Mouse (Mus musculus) small intestine, adult 2 months (tissue): ENCODE data around the gene H2-M10.6.

Experiments used
- CTCF ChIP-seq: fragments of 200-500 bp; IDR thresholded peaks from 2 replicates; pipeline ENCODE4 v1.5.1; 2012; ENCODE audit warnings: low read depth, mild to moderate bottlenecking, control low read depth, inconsistent platforms, low read length, moderate library complexity, mixed read lengths; ENCODE audit not compliant: insufficient replicate concordance, insufficient read length; ENCODE audit errors: extremely low read depth
- POLR2A ChIP-seq: fragments of 200-500 bp; IDR thresholded peaks from 2 replicates; pipeline ENCODE4 v1.6.1; 2012; ENCODE audit warnings: low read depth, mild to moderate bottlenecking, control low read depth, inconsistent platforms, low read length, moderate library complexity

DNA sequence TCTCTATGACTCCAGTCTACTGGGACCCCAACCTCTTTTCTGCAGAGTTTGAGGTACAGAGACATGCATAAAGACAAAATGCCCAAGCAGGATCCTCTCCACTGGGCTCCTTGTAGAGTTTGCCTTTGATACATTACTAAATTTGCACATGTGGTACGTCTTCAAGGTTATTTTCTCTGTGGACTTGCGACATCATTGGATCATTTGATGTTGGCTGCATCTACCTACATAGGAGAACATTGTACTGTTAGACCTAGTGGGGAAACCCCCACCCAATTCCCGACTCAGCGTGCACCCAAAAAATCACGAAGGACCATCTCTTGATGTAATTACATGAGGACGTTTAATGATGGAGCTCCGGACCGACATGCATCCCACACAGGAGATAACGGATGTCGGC is 12.5 kb upstream of the H2-M10.6 start:
- TF ChIP-seq CTCF (no peak), POLR2A (no peak)
